Mouse (Mus musculus): Measurements from ENCODE around the gene Pex5l.

Pex5l gene

GRCm38 (mm10) chr3:33142901-33143461 lies at the start of gene Pex5l:
Pex5l (minus strand) TSS chr3:33143247.
- DNase-seq (ENCODE audit: low spot score), result no peak

GRCm38 (mm10) chr3:33165186-33165585 lies 22.1 kb upstream of the Pex5l start:
- DNase-seq (ENCODE audit: low spot score), result no peak

- DNase-seq (ENCODE audit: low spot score), result no peak
Measured at GRCm38 (mm10) chr3:33163821-33164220, 20.8 kb upstream of the Pex5l start.

- DNase-seq (ENCODE audit: low spot score), result no peak
Measured at GRCm38 (mm10) chr3:33143592-33143991, 545 bp upstream of the Pex5l start.

- no peak for DNase-seq (ENCODE audit: low spot score)
Measured at GRCm38 (mm10) chr3:33142398-33142797, 649 bp downstream of the Pex5l start.

- DNase-seq (ENCODE audit: low spot score), result no peak
Measured at GRCm38 (mm10) chr3:33129944-33130343, 13.1 kb downstream of the Pex5l start.

GRCm38 (mm10) chr3:33124796-33125195 lies 18.3 kb downstream of the Pex5l start:
- no peak for DNase-seq (ENCODE audit: low spot score)

- no peak for DNase-seq (ENCODE audit: low spot score)
Measured at GRCm38 (mm10) chr3:33105785-33106184, 37.3 kb downstream of the Pex5l start.

GRCm38 (mm10) chr3:33103501-33103900 lies 39.5 kb downstream of the Pex5l start:
- no peak for DNase-seq (ENCODE audit: low spot score)

- DNase-seq (ENCODE audit: low spot score), result no peak
Measured at GRCm38 (mm10) chr3:33098550-33099295, 44.3 kb downstream of the Pex5l start.

GRCm38 (mm10) chr3:33093646-33094045 lies 49.4 kb downstream of the Pex5l start:
- DNase-seq (ENCODE audit: low spot score), result no peak

GRCm38 (mm10) chr3:33090001-33090400 lies 53.0 kb downstream of the Pex5l start:
- no peak for DNase-seq (ENCODE audit: low spot score)

- DNase-seq (ENCODE audit: low spot score), result no peak
Measured at GRCm38 (mm10) chr3:33089470-33089869, 53.6 kb downstream of the Pex5l start.

GRCm38 (mm10) chr3:33088276-33088675 lies 54.8 kb downstream of the Pex5l start:
- DNase-seq (ENCODE audit: low spot score), result no peak

- no peak for DNase-seq (ENCODE audit: low spot score)
Measured at GRCm38 (mm10) chr3:33082806-33083338, 60.2 kb downstream of the Pex5l start.

GRCm38 (mm10) chr3:33081793-33082192 lies 61.3 kb downstream of the Pex5l start:
- DNase-seq (ENCODE audit: low spot score), result no peak

GRCm38 (mm10) chr3:33079658-33080057 lies 63.4 kb downstream of the Pex5l start:
- no peak for DNase-seq (ENCODE audit: low spot score)

GRCm38 (mm10) chr3:33079171-33079570 lies 63.9 kb downstream of the Pex5l start:
- DNase-seq (ENCODE audit: low spot score), result no peak

GRCm38 (mm10) chr3:33075696-33076095 lies 67.4 kb downstream of the Pex5l start:
- DNase-seq (ENCODE audit: low spot score), result no peak

- DNase-seq (ENCODE audit: low spot score), result no peak
Measured at GRCm38 (mm10) chr3:33074266-33074981, 68.6 kb downstream of the Pex5l start.

GRCm38 (mm10) chr3:33073905-33074265 lies 69.2 kb downstream of the Pex5l start:
- DNase-seq (ENCODE audit: low spot score), result no peak

GRCm38 (mm10) chr3:33070771-33071170 lies 72.3 kb downstream of the Pex5l start:
- DNase-seq (ENCODE audit: low spot score), result no peak

GRCm38 (mm10) chr3:33068146-33068545 lies 74.9 kb downstream of the Pex5l start:
- no peak for DNase-seq (ENCODE audit: low spot score)
